Comparison of ENCODE assay signal across 7 mouse cellular contexts in genomic region chr12:110991361-110992127, GRCm38 (mm10). TPM values are rescaled to one million over a fixed set of nuclear protein-coding genes. Genes with fewer than 3 reads are reported as not detected.
A peak's percentile ranks its signal among the peaks of the same experiment; 100 is the strongest.
DNase-seq lines count a peak whose midpoint lies in the region; ATAC-seq and TF ChIP-seq lines count a peak whose summit lies in the region.

No protein-coding gene starts in this region.

- 14% methylated on average over 23 of the region's 23 CpGs for WGBS in cerebellum, adult 2 months
- 2% methylated on average over 23 of the region's 23 CpGs for WGBS in forebrain, embryonic 16.5 days
- 3% methylated on average over 23 of the region's 23 CpGs for WGBS in hindbrain, embryonic 12.5 days
- 2% methylated on average over 23 of the region's 23 CpGs for WGBS in midbrain, embryonic 10.5 days

- 0 out of 2 replicates have a peak overlapping the region, but pooled peaks have one; percentile 1 for H3K27ac ChIP-seq in cerebellum, adult 2 months (ENCODE audit: insufficient read depth, low read length)
- peak overlapping the region; percentile 37; the same call in 1 of the 2 replicates for H3K27ac ChIP-seq in forebrain, embryonic 16.5 days (ENCODE audit: low read length)
- peak overlapping the region; percentile 64; the same call in 1 of the 2 replicates for H3K27ac ChIP-seq in hindbrain, embryonic 12.5 days
- peak overlapping the region; percentile 85 for H3K27ac ChIP-seq in midbrain, embryonic 10.5 days (replicated peaks)

- peak overlapping the region; percentile 75 for H3K4me3 ChIP-seq in cerebellum, adult 2 months (replicated peaks; ENCODE audit: insufficient read depth, low read depth, low read length)
- peak overlapping the region; percentile 52 for H3K4me3 ChIP-seq in forebrain, embryonic 16.5 days (replicated peaks; ENCODE audit: low read length)
- H3K4me3 ChIP-seq in hindbrain, embryonic 12.5 days, result peak overlapping the region; percentile 46
- H3K4me3 ChIP-seq in midbrain, embryonic 10.5 days, result peak overlapping the region; percentile 56

- TF ChIP-seq CTCF in cerebellum, adult 2 months (IDR thresholded peaks at IDR 0.05; ENCODE audit: borderline replicate concordance, insufficient read depth, low read depth, low read length), result peak; percentile 53; the same call in 1 of the 2 replicates

- TF ChIP-seq POLR2A in cerebellum, adult 2 months (IDR thresholded peaks at IDR 0.05; ENCODE audit: borderline replicate concordance, insufficient read depth, low read length), result no peak

- no peaks in the 10 kb centered on the region for H3K27me3 ChIP-seq in cerebellum, adult 2 months (ENCODE audit: control insufficient read depth, insufficient read depth, low read length)
- no peaks in the 10 kb centered on the region for H3K27me3 ChIP-seq in forebrain, embryonic 16.5 days (replicated peaks; ENCODE audit: control insufficient read depth, insufficient read depth, low read length)
- no peaks in the 10 kb centered on the region for H3K27me3 ChIP-seq in hindbrain, embryonic 12.5 days
- H3K27me3 ChIP-seq in midbrain, embryonic 10.5 days (ENCODE audit: low read depth, poor library complexity, severe bottlenecking), result no peaks in the 10 kb centered on the region

- no peaks in the 10 kb centered on the region for H3K9me3 ChIP-seq in forebrain, embryonic 16.5 days (ENCODE audit: control insufficient read depth, low read length)
- no peaks in the 10 kb centered on the region for H3K9me3 ChIP-seq in hindbrain, embryonic 12.5 days (replicated peaks)
- no peaks in the 10 kb centered on the region for H3K9me3 ChIP-seq in midbrain, embryonic 10.5 days (replicated peaks)

- H3K4me2 ChIP-seq in forebrain, embryonic 16.5 days (ENCODE audit: low read length), result peak overlapping the region; percentile 69
- H3K4me2 ChIP-seq in hindbrain, embryonic 12.5 days (replicated peaks), result peak overlapping the region; percentile 61

- peaks cover 9% of the 10 kb centered on the region; the same call in 1 of the 2 replicates for H3K4me1 ChIP-seq in cerebellum, adult 2 months (ENCODE audit: control insufficient read depth, insufficient read depth, low read length)
- H3K4me1 ChIP-seq in forebrain, embryonic 16.5 days (replicated peaks; ENCODE audit: control insufficient read depth, insufficient read depth, low read length), result peaks cover 3% of the 10 kb centered on the region; the same call in 1 of the 2 replicates
- peaks cover 9% of the 10 kb centered on the region; the same call in 1 of the 2 replicates for H3K4me1 ChIP-seq in hindbrain, embryonic 12.5 days
- H3K4me1 ChIP-seq in midbrain, embryonic 10.5 days, result peaks cover 28% of the 10 kb centered on the region

- peak; percentile 94 for DNase-seq in ZHBTc4 (ENCODE audit: low read depth, low spot score)
- DNase-seq in cerebellum, adult 2 months, result peak; percentile 63 to 67
- DNase-seq in left cerebral cortex, postnatal 4 days, result peak; percentile 78
- DNase-seq in midbrain, embryonic 10.5 days (ENCODE audit: low spot score), result peak; percentile 89
- DNase-seq in spleen, adult 18-20 months, result peak; percentile 66 to 73

- ATAC-seq in forebrain, embryonic 16.5 days, result peak; percentile 84
- peak; percentile 88 for ATAC-seq in hindbrain, embryonic 12.5 days (ENCODE audit: low FRiP score)

- intact Hi-C loops in left cerebral cortex, postnatal 4 days (cut with DNase I), result loop anchor here (2.0 kb wide), 1 partner anchor 55 kb away; no protein-coding TSS in a partner anchor

- H3K36me3 ChIP-seq in forebrain, embryonic 16.5 days (ENCODE audit: control insufficient read depth, insufficient read depth), result no peaks in the 10 kb centered on the region
- H3K36me3 ChIP-seq in hindbrain, embryonic 12.5 days, result no peaks in the 10 kb centered on the region
- no peaks in the 10 kb centered on the region for H3K36me3 ChIP-seq in midbrain, embryonic 10.5 days

- peak overlapping the region; percentile 64 for H3K9ac ChIP-seq in forebrain, embryonic 16.5 days (replicated peaks; ENCODE audit: low read depth, low read length)
- peak overlapping the region; percentile 62 for H3K9ac ChIP-seq in hindbrain, embryonic 12.5 days

RNA-seq across cellular contexts. Expression of gene Ankrd9, which starts 12.7 kb away (rescaled TPM):
- 53.3 and 54.8 TPM in 2 replicates for polyA plus RNA-seq in cerebellum, adult 2 months (2012; rRNA removed)
- 6.1 TPM in 2 replicates for polyA plus RNA-seq in forebrain, embryonic 16.5 days (2015; fragmentation: Nextera tagmentation; extraction: Ambion mirVana)
- polyA plus RNA-seq in hindbrain, embryonic 12.5 days (2016; fragmentation: Nextera tagmentation; extraction: Ambion mirVana), result 10.0 and 11.2 TPM in 2 replicates
- total RNA-seq in left cerebral cortex, postnatal 4 days (2021), result 1 to 10 TPM; 4.0 to 4.2 TPM
- 16.5 and 19.4 TPM in 2 replicates for polyA plus RNA-seq in midbrain, embryonic 10.5 days (2016; fragmentation: Nextera tagmentation; extraction: Ambion mirVana)

RNA-seq across cellular contexts. Expression of gene Rcor1, which starts 47.6 kb away (rescaled TPM):
- 15.8 and 16.7 TPM in 2 replicates for polyA plus RNA-seq in cerebellum, adult 2 months (2012; rRNA removed)
- polyA plus RNA-seq in forebrain, embryonic 16.5 days (2015; fragmentation: Nextera tagmentation; extraction: Ambion mirVana), result 7.6 and 8.3 TPM in 2 replicates
- 8.8 and 10.0 TPM in 2 replicates for polyA plus RNA-seq in hindbrain, embryonic 12.5 days (2016; fragmentation: Nextera tagmentation; extraction: Ambion mirVana)
- 10 to 100 TPM; 21.9 to 24.7 TPM for total RNA-seq in left cerebral cortex, postnatal 4 days (2021)
- 5.9 and 6.0 TPM in 2 replicates for polyA plus RNA-seq in midbrain, embryonic 10.5 days (2016; fragmentation: Nextera tagmentation; extraction: Ambion mirVana)

Comparison
In these comparisons a context has a peak if more than half of its experiments do, and no peak if none do; other contexts are left out.
1. Peak in every context shown above with its lines: DNase-seq, ATAC-seq, H3K4me3 ChIP-seq and H3K27ac ChIP-seq.
2. H3K27ac ChIP-seq: peak in every context shown above with its lines; median percentile 85 in midbrain, embryonic 10.5 days; 64 in hindbrain, embryonic 12.5 days; 37 in forebrain, embryonic 16.5 days; 1 in cerebellum, adult 2 months.